Mouse (Mus musculus) heart, embryonic 13.5 days (tissue): Measurements from ENCODE around the gene Dpp6. TPM values are rescaled to one million over a fixed set of nuclear protein-coding genes. Genes with fewer than 3 reads are reported as not detected.

ENCODE experiments used
- ATAC-seq: fragments of 200-750 bp; cut with Nextera tagmentation; 2 replicates; pipeline ENCODE4 v1.8.0; 2017; ENCODE audit warnings: moderate TSS enrichment; ENCODE audit not compliant: insufficient number of reproducible peaks, low FRiP score, low TSS enrichment; ENCODE audit errors: extremely low read depth
- H3K27ac ChIP-seq: fragments of 300-500 bp; sonication (generic); replicated peaks from 2 replicates; pipeline ENCODE4 v1.5.1; 2015; ENCODE audit warnings: moderate library complexity, mild to moderate bottlenecking, inconsistent platforms
- H3K27me3 ChIP-seq: fragments of 300-500 bp; sonication (generic); replicated peaks from 2 replicates; pipeline ENCODE4 v1.6.1; 2015; ENCODE audit warnings: mild to moderate bottlenecking, inconsistent platforms
- H3K36me3 ChIP-seq: fragments of 300-500 bp; sonication (generic); 2 replicates; pipeline ENCODE4 v1.6.1; 2015; ENCODE audit warnings: mild to moderate bottlenecking, inconsistent platforms
- H3K4me1 ChIP-seq: fragments of 300-500 bp; sonication (generic); 2 replicates; pipeline ENCODE4 v1.6.1; 2015; ENCODE audit warnings: inconsistent platforms
- H3K4me2 ChIP-seq: fragments of 300-500 bp; sonication (generic); 2 replicates; pipeline ENCODE4 v1.6.1; 2015; ENCODE audit warnings: inconsistent platforms, mild to moderate bottlenecking, moderate library complexity
- H3K4me3 ChIP-seq: fragments of 300-500 bp; sonication (generic); 2 replicates; pipeline ENCODE4 v1.5.1; 2015; ENCODE audit warnings: moderate library complexity, mild to moderate bottlenecking, inconsistent platforms
- H3K9ac ChIP-seq: fragments of 300-500 bp; sonication (generic); 2 replicates; pipeline ENCODE4 v1.6.1; 2015; ENCODE audit warnings: inconsistent platforms, mild to moderate bottlenecking, moderate library complexity
- H3K9me3 ChIP-seq: fragments of 300-500 bp; sonication (generic); 2 replicates; pipeline ENCODE4 v1.6.1; 2016; ENCODE audit warnings: inconsistent platforms
- WGBS: fragments of 180-500 bp; shearing (Covaris S2); methylation state at CpG from one replicate; pipeline ENCODE4 v1.1.7; 2015; ENCODE audit warnings: mixed read lengths; 5-methylcytosine and 5-hydroxymethylcytosine counted together
- polyA plus RNA-seq: library from polyadenylated mRNA; unstranded; fragments of >200 nt; fragmentation: Nextera tagmentation; extraction: Ambion mirVana; gene quantifications from 2 replicates; pipeline ENCODE4 v1.2.1, GENCODE M21; 2015

The Dpp6 gene
- polyA plus RNA-seq, 1 experiment from 2014 or later: 0.52 TPM

DNA sequence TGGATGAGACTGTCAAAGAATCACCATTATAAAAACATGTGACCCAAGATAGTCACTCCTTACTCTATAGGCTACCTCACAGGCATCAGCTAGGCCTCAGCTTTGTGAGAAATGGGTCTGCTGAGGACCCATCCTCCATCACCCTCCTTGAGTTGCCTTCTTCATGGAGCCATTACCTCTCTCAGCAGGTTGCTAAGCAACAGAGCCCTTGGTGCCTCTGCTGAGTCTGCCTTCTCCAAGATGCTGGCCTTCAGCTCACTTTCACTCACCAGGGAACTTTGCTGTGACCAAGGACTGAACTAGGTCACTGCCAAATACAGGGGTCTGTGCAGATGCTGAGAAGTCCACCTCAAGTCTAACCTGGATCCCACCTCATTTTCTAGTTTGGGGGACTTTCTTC, 582.1 kb downstream of the Dpp6 start:
- H3K4me3 ChIP-seq: no peak overlapping the region
- no peak overlapping the region for H3K9ac ChIP-seq
- no peaks in the 10 kb centered on the region for H3K9me3 ChIP-seq
- no peaks in the 10 kb centered on the region for H3K4me1 ChIP-seq
- H3K27ac ChIP-seq: no peak overlapping the region
- no peak overlapping the region for H3K4me2 ChIP-seq
- H3K36me3 ChIP-seq: no peaks in the 10 kb centered on the region
- ATAC-seq: no peak
- no peaks in the 10 kb centered on the region for H3K27me3 ChIP-seq

DNA sequence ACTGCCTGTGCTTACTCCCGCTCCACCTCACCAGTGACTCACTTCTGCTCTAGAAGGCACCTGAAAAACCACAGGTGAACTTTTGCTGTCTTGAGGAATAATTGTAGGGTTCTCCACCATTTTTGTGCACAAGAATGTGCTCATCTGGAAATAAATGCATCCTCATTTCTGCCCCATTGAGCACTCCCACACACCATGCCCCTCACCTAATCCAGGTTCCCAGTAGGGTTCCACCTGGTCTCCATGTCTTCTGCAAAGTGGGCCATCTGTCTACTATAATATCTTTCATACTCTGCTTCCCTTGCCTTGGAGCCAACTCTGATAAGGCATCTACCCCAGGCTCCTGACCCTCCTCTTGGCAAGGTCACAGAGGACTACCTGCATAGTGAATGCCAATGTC, 585.6 kb downstream of the Dpp6 start:
- Histone ChIP-seq H3K4me1 (no peaks in the 10 kb centered on the region), H3K4me2 (no peak overlapping the region), H3K9me3 (no peaks in the 10 kb centered on the region), H3K27ac (no peak overlapping the region), H3K4me3 (no peak overlapping the region), H3K36me3 (no peaks in the 10 kb centered on the region), H3K9ac (no peak overlapping the region), H3K27me3 (no peaks in the 10 kb centered on the region)
- WGBS: 77% methylated on average over 1 of the region's 1 CpGs
- ATAC-seq: no peak

DNA sequence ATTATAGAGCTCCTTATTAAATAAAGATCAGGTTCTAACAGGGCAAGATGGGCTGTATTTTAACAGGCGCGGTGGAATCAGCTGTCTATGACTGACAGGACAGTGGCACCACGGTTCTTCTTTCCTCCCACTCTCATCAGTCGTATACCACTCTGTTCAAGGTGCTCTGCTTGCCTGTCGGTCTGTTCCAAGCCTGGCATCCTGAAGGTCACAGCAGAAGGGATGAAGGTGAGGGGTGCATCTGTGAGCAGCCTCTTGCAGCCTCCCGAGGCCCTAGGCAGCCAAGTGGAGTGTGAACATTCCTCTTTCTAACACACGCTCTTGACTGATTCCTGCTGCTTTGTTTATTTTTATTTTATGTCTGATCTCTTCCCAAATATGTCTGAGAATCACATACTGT, 591.9 kb downstream of the Dpp6 start:
- Histone ChIP-seq H3K4me2 (no peak overlapping the region), H3K4me3 (no peak overlapping the region), H3K36me3 (no peaks in the 10 kb centered on the region), H3K27ac (no peak overlapping the region), H3K9me3 (no peaks in the 10 kb centered on the region), H3K9ac (no peak overlapping the region), H3K4me1 (peaks cover 6% of the 10 kb centered on the region), H3K27me3 (no peaks in the 10 kb centered on the region)
- no peak for ATAC-seq
- WGBS: 59% methylated on average over 7 of the region's 7 CpGs

DNA sequence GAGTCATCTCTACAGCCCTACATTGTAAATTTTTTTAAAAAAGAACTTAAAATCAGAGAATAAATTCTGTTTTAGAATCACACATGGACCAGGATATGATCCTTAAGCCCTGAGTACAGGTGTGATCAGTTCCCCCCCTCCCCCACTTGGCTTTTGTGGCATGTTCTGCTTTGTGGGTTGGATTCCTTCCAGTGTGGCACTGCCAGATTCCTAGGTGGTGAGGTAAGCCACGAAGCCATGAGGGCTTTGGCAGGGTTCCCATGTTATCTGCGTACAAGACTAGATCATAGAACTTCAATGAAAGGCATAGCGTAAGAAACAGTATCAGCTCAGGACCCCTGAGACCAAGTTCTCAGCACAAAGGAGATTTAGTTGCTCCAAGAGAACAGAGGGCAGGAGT, 596.0 kb downstream of the Dpp6 start:
- no peak overlapping the region for H3K27ac ChIP-seq
- no peak overlapping the region for H3K4me3 ChIP-seq
- H3K9me3 ChIP-seq: no peaks in the 10 kb centered on the region
- H3K4me1 ChIP-seq: peaks cover 6% of the 10 kb centered on the region
- 17% methylated on average over 3 of the region's 3 CpGs for WGBS
- H3K27me3 ChIP-seq: no peaks in the 10 kb centered on the region
- ATAC-seq: no peak
- no peaks in the 10 kb centered on the region for H3K36me3 ChIP-seq
- H3K9ac ChIP-seq: no peak overlapping the region
- no peak overlapping the region for H3K4me2 ChIP-seq

DNA sequence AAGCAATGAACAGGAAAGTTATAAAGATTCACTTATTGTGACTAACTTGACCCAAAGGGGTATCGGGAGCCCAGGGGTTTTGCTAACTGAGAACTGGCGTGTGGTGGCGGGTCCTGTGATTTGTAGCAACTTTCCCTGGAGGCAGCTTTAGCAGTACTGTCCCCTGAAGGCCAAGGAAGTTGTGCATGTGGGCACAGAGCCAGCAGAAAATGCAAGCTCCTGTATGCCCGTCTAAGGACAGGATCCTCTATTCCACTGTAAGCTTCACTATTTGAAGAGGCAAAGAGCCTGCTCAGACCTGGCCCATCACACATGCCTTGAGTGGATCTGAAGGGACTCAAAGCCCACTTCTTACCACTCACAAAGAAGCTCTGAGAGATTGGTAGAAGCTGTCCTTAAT, 598.5 kb downstream of the Dpp6 start:
- ATAC-seq: no peak
- 74% methylated on average over 4 of the region's 4 CpGs for WGBS
- Histone ChIP-seq H3K4me2 (no peak overlapping the region), H3K9ac (no peak overlapping the region), H3K36me3 (no peaks in the 10 kb centered on the region), H3K27ac (no peak overlapping the region), H3K4me1 (peaks cover 6% of the 10 kb centered on the region), H3K27me3 (no peaks in the 10 kb centered on the region), H3K4me3 (no peak overlapping the region), H3K9me3 (no peaks in the 10 kb centered on the region)

DNA sequence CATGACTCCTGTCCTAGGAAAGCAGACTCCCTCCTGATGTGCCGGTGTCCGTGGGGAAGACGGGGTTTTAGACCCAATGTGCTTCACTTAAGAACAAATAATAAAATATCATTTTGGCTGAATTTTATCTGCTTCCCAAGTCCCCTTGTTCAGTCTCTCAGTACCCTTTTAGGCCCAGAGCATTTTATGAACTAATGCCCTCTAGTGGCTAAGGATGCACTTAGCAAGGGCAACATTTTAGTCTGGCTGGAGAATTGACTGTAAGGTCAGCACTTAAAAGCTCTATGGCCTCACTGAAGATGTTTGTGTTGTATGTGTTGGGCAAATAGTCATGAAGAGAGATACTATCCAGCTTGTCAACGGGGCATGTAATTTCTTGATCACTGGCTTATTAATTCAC, 599.6 kb downstream of the Dpp6 start:
- Histone ChIP-seq H3K4me3 (no peak overlapping the region), H3K4me1 (peaks cover 6% of the 10 kb centered on the region), H3K36me3 (no peaks in the 10 kb centered on the region), H3K9me3 (no peaks in the 10 kb centered on the region), H3K27me3 (no peaks in the 10 kb centered on the region), H3K27ac (no peak overlapping the region), H3K9ac (no peak overlapping the region), H3K4me2 (no peak overlapping the region)
- no peak for ATAC-seq
- 55% methylated on average over 4 of the region's 4 CpGs for WGBS

DNA sequence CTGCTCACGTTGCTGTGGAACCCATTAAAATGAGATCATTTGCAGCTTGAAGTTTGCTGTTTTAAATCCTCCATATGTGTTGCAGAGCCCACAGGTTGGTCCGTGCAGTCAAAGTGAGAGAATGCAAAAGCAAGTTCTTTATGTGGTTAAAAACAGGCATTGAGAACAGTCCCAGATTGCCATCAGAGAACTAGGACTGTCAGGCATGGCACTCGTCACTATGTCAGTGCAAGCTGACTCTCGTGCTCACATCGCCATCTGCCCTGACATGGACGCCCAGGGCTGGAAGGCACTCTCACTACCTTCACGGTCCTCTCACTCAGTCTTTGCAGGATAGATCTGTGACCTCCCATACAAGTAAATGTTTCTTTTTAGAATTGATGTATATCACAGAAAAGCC, 600.4 kb downstream of the Dpp6 start:
- Histone ChIP-seq H3K9ac (no peak overlapping the region), H3K4me2 (no peak overlapping the region), H3K27ac (no peak overlapping the region), H3K36me3 (no peaks in the 10 kb centered on the region), H3K27me3 (no peaks in the 10 kb centered on the region), H3K4me1 (peaks cover 6% of the 10 kb centered on the region), H3K9me3 (no peaks in the 10 kb centered on the region), H3K4me3 (no peak overlapping the region)
- WGBS: 39% methylated on average over 7 of the region's 7 CpGs
- ATAC-seq: no peak

DNA sequence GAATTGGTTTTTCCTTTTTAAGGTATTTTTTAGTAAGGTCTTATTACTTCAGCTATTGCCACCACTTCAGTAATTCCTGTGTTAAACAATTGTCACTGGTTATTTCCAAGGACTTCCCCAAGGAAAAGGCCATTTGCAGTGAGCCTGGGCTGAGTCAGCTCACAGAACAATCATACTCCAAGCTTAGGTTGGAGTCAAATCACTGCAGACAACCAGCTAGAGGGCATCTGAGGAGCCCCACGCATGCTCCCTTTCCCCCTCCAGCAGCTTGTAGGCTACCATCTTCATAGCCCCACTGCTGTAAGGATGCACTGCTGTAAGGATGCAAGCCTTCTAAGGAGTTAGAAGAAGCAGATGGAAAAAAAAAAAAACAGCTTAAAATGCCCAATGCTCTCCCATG, 601.9 kb downstream of the Dpp6 start:
- Histone ChIP-seq H3K27me3 (no peaks in the 10 kb centered on the region), H3K4me3 (no peak overlapping the region), H3K4me1 (no peaks in the 10 kb centered on the region), H3K27ac (no peak overlapping the region), H3K9ac (no peak overlapping the region), H3K9me3 (no peaks in the 10 kb centered on the region), H3K4me2 (no peak overlapping the region), H3K36me3 (no peaks in the 10 kb centered on the region)
- 62% methylated on average over 1 of the region's 1 CpGs for WGBS
- ATAC-seq: no peak

DNA sequence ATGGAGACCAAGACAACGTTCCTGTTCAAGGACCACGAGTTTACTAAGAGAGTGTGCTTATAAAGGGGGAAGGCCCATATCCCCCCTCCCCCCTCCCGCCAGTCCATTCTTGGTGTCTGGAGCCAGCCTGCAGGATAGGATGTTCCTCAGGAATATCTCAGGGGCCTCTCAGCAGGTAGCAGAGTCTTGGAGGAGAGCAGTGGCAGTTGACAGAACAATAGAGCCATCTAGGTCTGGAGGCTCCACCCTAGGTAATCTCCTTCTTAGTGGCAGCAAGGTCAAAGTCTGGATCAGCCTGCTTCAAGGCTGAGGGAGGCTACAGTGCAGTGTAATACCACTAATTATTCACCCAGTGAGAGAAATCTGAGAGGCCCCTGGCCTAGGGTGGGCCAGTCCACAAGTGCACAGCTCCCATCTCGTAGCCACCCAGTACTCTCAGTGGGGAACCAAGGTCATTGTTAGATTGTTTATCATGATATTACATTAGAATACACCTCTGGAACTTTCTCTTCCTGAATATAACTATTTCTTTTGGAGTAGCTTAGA, 604.2 kb downstream of the Dpp6 start:
- no peak for ATAC-seq
- 64% methylated on average over 4 of the region's 4 CpGs for WGBS
- H3K9me3 ChIP-seq: no peaks in the 10 kb centered on the region
- H3K27ac ChIP-seq: no peak overlapping the region
- H3K27me3 ChIP-seq: no peaks in the 10 kb centered on the region
- no peak overlapping the region for H3K4me3 ChIP-seq
- no peaks in the 10 kb centered on the region for H3K36me3 ChIP-seq
- H3K9ac ChIP-seq: no peak overlapping the region
- H3K4me2 ChIP-seq: no peak overlapping the region
- H3K4me1 ChIP-seq: no peaks in the 10 kb centered on the region

DNA sequence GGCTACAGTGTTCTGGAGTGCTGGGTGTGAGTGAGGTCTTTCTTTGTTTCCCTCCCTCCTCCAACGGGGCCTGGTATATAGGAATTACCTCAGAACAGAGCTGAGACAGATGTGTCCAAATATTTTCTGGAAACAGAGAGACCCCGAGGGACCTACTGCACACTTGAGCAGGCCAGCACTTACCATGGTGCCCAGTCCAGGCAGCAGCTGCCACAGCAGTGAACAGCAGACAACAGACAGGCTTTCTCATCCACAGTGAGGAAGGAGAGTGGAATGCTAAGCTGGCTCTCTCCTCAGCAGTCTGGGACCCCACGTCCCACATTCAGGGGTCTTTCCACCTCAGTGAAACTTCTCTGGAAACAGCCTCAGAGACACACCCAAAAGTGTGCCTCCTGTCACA, 606.8 kb downstream of the Dpp6 start:
- H3K36me3 ChIP-seq: no peaks in the 10 kb centered on the region
- H3K27me3 ChIP-seq: no peaks in the 10 kb centered on the region
- H3K27ac ChIP-seq: no peak overlapping the region
- no peaks in the 10 kb centered on the region for H3K4me1 ChIP-seq
- WGBS: 59% methylated on average over 3 of the region's 3 CpGs
- no peak overlapping the region for H3K4me2 ChIP-seq
- no peak overlapping the region for H3K9ac ChIP-seq
- H3K4me3 ChIP-seq: no peak overlapping the region
- no peak for ATAC-seq
- no peaks in the 10 kb centered on the region for H3K9me3 ChIP-seq

DNA sequence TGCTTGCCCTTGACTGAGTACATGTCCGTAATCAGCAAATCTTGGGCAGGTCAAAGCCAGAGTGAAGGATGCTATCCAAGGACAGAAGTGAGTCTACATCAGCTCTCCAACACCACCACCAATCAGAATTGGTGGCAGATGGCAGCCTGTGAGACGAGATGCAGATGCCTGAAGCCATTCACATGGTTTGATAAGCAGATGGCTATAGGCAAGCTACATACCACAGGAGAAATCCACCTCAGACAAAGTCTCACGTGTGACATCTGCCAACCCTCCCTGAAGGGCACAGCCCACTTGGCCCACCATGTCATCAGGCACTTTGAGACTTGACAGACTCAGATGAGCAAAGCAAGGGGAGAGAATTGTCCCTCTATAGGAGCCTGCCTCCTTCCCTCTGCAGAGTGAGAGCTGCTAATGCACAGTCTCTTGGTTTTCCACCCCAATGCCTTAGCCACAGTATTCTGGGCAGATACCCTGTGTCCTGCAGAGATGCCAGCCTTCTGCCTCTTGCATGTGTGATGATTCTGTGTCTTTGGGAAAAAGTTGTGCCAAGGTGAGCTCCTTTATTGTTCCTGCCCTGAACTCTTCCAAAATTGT, 607.6 kb downstream of the Dpp6 start:
- H3K4me3 ChIP-seq: no peak overlapping the region
- H3K27ac ChIP-seq: no peak overlapping the region
- H3K27me3 ChIP-seq: no peaks in the 10 kb centered on the region
- no peak overlapping the region for H3K4me2 ChIP-seq
- WGBS: 41% methylated on average over 3 of the region's 3 CpGs
- no peaks in the 10 kb centered on the region for H3K36me3 ChIP-seq
- ATAC-seq: no peak
- H3K9me3 ChIP-seq: no peaks in the 10 kb centered on the region
- H3K4me1 ChIP-seq: no peaks in the 10 kb centered on the region
- no peak overlapping the region for H3K9ac ChIP-seq

DNA sequence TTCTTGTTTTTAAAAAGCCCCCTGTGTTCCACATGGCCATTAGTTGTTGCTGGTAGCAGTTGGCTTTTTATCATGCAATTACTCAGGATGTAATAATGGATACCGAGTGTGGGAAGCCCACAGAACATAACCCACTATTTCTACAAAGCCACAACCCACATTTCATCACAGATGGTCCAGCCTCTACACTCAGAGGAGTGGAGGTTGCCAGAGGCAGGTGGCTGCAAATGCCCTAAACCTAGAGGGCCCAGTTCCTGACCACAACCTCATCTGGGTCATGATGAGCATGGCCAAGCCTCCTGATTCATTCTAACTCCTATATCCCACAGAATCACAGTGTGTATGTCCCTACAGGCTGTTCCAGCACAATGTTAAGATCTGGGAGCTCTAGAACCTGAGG, 609.2 kb downstream of the Dpp6 start:
- H3K9me3 ChIP-seq: no peaks in the 10 kb centered on the region
- H3K4me1 ChIP-seq: no peaks in the 10 kb centered on the region
- no peak overlapping the region for H3K4me3 ChIP-seq
- no peak overlapping the region for H3K9ac ChIP-seq
- H3K36me3 ChIP-seq: no peaks in the 10 kb centered on the region
- H3K4me2 ChIP-seq: no peak overlapping the region
- WGBS: 71% methylated on average over 1 of the region's 1 CpGs
- H3K27me3 ChIP-seq: no peaks in the 10 kb centered on the region
- ATAC-seq: no peak
- no peak overlapping the region for H3K27ac ChIP-seq
